Mouse (Mus musculus): ENCODE measurements around the gene Wipi2.

Gene Wipi2

GRCm38 (mm10) chr5:142692971-142693737, 65.7 kb downstream of the Wipi2 start:
- no peak for DNase-seq (ENCODE audit: low spot score)

GRCm38 (mm10) chr5:142693738-142694430, 66.4 kb downstream of the Wipi2 start:
- no peak for DNase-seq (ENCODE audit: low spot score)

GRCm38 (mm10) chr5:142694627-142695340, 67.3 kb downstream of the Wipi2 start:
- DNase-seq (ENCODE audit: low spot score): peak; percentile 65

- no peak for DNase-seq (ENCODE audit: low spot score)
These were observed 68.8 kb downstream of the Wipi2 start for GRCm38 (mm10) chr5:142696258-142696657.

GRCm38 (mm10) chr5:142696865-142697264, 69.4 kb downstream of the Wipi2 start:
- no peak for DNase-seq (ENCODE audit: low spot score)

GRCm38 (mm10) chr5:142697742-142698141, 70.2 kb downstream of the Wipi2 start:
- DNase-seq (ENCODE audit: low spot score): no peak

GRCm38 (mm10) chr5:142700842-142701589, 73.5 kb downstream of the Wipi2 start:
- no peak for DNase-seq (ENCODE audit: low spot score)

- no peak for DNase-seq (ENCODE audit: low spot score)
These were observed 74.4 kb downstream of the Wipi2 start for GRCm38 (mm10) chr5:142701651-142702510.

- no peak for DNase-seq (ENCODE audit: low spot score)
These were observed 75.1 kb downstream of the Wipi2 start for GRCm38 (mm10) chr5:142702511-142703138.

- no peak for DNase-seq (ENCODE audit: low spot score)
These were observed 76.1 kb downstream of the Wipi2 start for GRCm38 (mm10) chr5:142703569-142703968.

GRCm38 (mm10) chr5:142707709-142708108, 80.2 kb downstream of the Wipi2 start:
- DNase-seq (ENCODE audit: low spot score): no peak

GRCm38 (mm10) chr5:142709436-142709835, 81.9 kb downstream of the Wipi2 start:
- no peak for DNase-seq (ENCODE audit: low spot score)

GRCm38 (mm10) chr5:142712373-142712772, 84.9 kb downstream of the Wipi2 start:
- no peak for DNase-seq (ENCODE audit: low spot score)

GRCm38 (mm10) chr5:142713966-142714365, 86.5 kb downstream of the Wipi2 start:
- DNase-seq (ENCODE audit: low spot score): no peak

- no peak for DNase-seq (ENCODE audit: low spot score)
These were observed 87.6 kb downstream of the Wipi2 start for GRCm38 (mm10) chr5:142715059-142715458.

GRCm38 (mm10) chr5:142716056-142716455, 88.6 kb downstream of the Wipi2 start:
- DNase-seq (ENCODE audit: low spot score): no peak

GRCm38 (mm10) chr5:142718037-142718436, 90.5 kb downstream of the Wipi2 start:
- peak; percentile 90 for DNase-seq (ENCODE audit: low spot score)

- DNase-seq (ENCODE audit: low spot score): no peak
These were observed 91.0 kb downstream of the Wipi2 start for GRCm38 (mm10) chr5:142718486-142718885.

GRCm38 (mm10) chr5:142719897-142720296, 92.4 kb downstream of the Wipi2 start:
- no peak for DNase-seq (ENCODE audit: low spot score)
